Mouse (Mus musculus) ES-Bruce4 (cell line): Measurements from ENCODE around the gene Tekt3. TPM values are rescaled to one million over a fixed set of nuclear protein-coding genes. Genes with fewer than 3 reads are reported as not detected.

ENCODE experiments used
- H3K27ac ChIP-seq: 2 replicates; pipeline ENCODE4 v1.5.1; 2012; ENCODE audit warnings: low read length, inconsistent platforms; ENCODE audit not compliant: insufficient read depth
- H3K27me3 ChIP-seq: 2 replicates; pipeline ENCODE4 v1.6.1; 2012; ENCODE audit warnings: mild to moderate bottlenecking, low read length, inconsistent platforms; ENCODE audit not compliant: control insufficient read depth, poor library complexity, insufficient read depth, severe bottlenecking
- H3K36me3 ChIP-seq: 2 replicates; pipeline ENCODE4 v1.6.1; 2012; ENCODE audit warnings: inconsistent platforms, mild to moderate bottlenecking, low read length, moderate library complexity; ENCODE audit not compliant: control insufficient read depth, poor library complexity, insufficient read depth, severe bottlenecking
- H3K4me1 ChIP-seq: one replicate; pipeline ENCODE4 v1.8.1; 2011; ENCODE audit warnings: low read length; ENCODE audit not compliant: control insufficient read depth, insufficient read depth
- H3K4me3 ChIP-seq: 2 replicates; pipeline ENCODE4 v1.5.1; 2011; ENCODE audit warnings: low read depth, mild to moderate bottlenecking, low read length
- H3K9ac ChIP-seq: 2 replicates; pipeline ENCODE4 v1.6.1; 2012; ENCODE audit warnings: low read depth, mild to moderate bottlenecking, inconsistent platforms; ENCODE audit not compliant: poor library complexity, severe bottlenecking
- H3K9me3 ChIP-seq: replicated peaks from 2 replicates; pipeline ENCODE4 v1.6.1; 2012; ENCODE audit warnings: mild to moderate bottlenecking, low read length, inconsistent platforms; ENCODE audit not compliant: control insufficient read depth, poor library complexity, insufficient read depth, severe bottlenecking
- CTCF ChIP-seq: IDR thresholded peaks from one replicate; pipeline ENCODE4 v1.8.1; 2011; ENCODE audit warnings: low read depth, low read length
- EP300 ChIP-seq: IDR thresholded peaks from 2 replicates; pipeline ENCODE4 v1.6.1; 2011; ENCODE audit warnings: low read depth, low read length; ENCODE audit not compliant: insufficient read depth
- POLR2A ChIP-seq: IDR thresholded peaks from one replicate; pipeline ENCODE4 v1.8.1; 2011; ENCODE audit warnings: low read length; ENCODE audit not compliant: insufficient read depth
- polyA plus RNA-seq: library from polyadenylated mRNA; stranded (reverse); fragments of >200 nt; gene quantifications from 2 replicates; pipeline ENCODE4 v1.2.4, GENCODE M21; 2011; ENCODE audit warnings: low read depth; ENCODE audit not compliant: missing spikeins, insufficient read depth, insufficient read length

The Tekt3 gene
- not detected in 2 replicates for polyA plus RNA-seq

GRCm38 (mm10) chr11:63061446-63061845, at the start of gene Tekt3:
Gene Tekt3 (plus strand): TSS chr11:63061654.
- Histone ChIP-seq H3K36me3 (no peaks in the 10 kb centered on the region), H3K9ac (no peak within 1 kb of the TSS), H3K4me3 (no peak within 1 kb of the TSS), H3K4me1 (no peaks in the 10 kb centered on the region), H3K27ac (no peak within 1 kb of the TSS), H3K9me3 (no peaks in the 10 kb centered on the region), H3K27me3 (no peaks in the 10 kb centered on the region)
- TF ChIP-seq CTCF (no peak), POLR2A (no peak), EP300 (no peak)

GRCm38 (mm10) chr11:63017327-63018082, 43.9 kb upstream of the Tekt3 start:
- no peaks in the 10 kb centered on the region for H3K27me3 ChIP-seq
- H3K27ac ChIP-seq: no peak overlapping the region
- no peaks in the 10 kb centered on the region for H3K4me1 ChIP-seq
- no peaks in the 10 kb centered on the region for H3K36me3 ChIP-seq
- TF ChIP-seq CTCF: no peak
- no peak for TF ChIP-seq EP300
- no peak for TF ChIP-seq POLR2A
- H3K4me3 ChIP-seq: no peak overlapping the region
- no peak overlapping the region for H3K9ac ChIP-seq
- no peaks in the 10 kb centered on the region for H3K9me3 ChIP-seq

GRCm38 (mm10) chr11:63018083-63018622, 43.3 kb upstream of the Tekt3 start:
- no peaks in the 10 kb centered on the region for H3K4me1 ChIP-seq
- no peaks in the 10 kb centered on the region for H3K9me3 ChIP-seq
- H3K27ac ChIP-seq: no peak overlapping the region
- TF ChIP-seq EP300 (no peak), POLR2A (no peak), CTCF (no peak)
- H3K4me3 ChIP-seq: no peak overlapping the region
- H3K9ac ChIP-seq: no peak overlapping the region
- no peaks in the 10 kb centered on the region for H3K36me3 ChIP-seq
- H3K27me3 ChIP-seq: no peaks in the 10 kb centered on the region

GRCm38 (mm10) chr11:63020633-63021032, 40.8 kb upstream of the Tekt3 start:
- H3K9ac ChIP-seq: no peak overlapping the region
- H3K36me3 ChIP-seq: no peaks in the 10 kb centered on the region
- TF ChIP-seq CTCF (no peak), EP300 (no peak), POLR2A (no peak)
- no peaks in the 10 kb centered on the region for H3K27me3 ChIP-seq
- H3K27ac ChIP-seq: no peak overlapping the region
- no peak overlapping the region for H3K4me3 ChIP-seq
- no peaks in the 10 kb centered on the region for H3K4me1 ChIP-seq
- H3K9me3 ChIP-seq: no peaks in the 10 kb centered on the region

- H3K27me3 ChIP-seq: no peaks in the 10 kb centered on the region
- no peaks in the 10 kb centered on the region for H3K36me3 ChIP-seq
- TF ChIP-seq POLR2A (no peak), CTCF (no peak), EP300 (no peak)
- no peaks in the 10 kb centered on the region for H3K9me3 ChIP-seq
- H3K9ac ChIP-seq: no peak overlapping the region
- no peak overlapping the region for H3K4me3 ChIP-seq
- no peaks in the 10 kb centered on the region for H3K4me1 ChIP-seq
- no peak overlapping the region for H3K27ac ChIP-seq
Observed at GRCm38 (mm10) chr11:63021141-63021806, 40.2 kb upstream of the Tekt3 start.

GRCm38 (mm10) chr11:63023461-63023860, 38.0 kb upstream of the Tekt3 start:
- H3K9me3 ChIP-seq: no peaks in the 10 kb centered on the region
- TF ChIP-seq EP300: no peak
- no peak for TF ChIP-seq CTCF
- no peak for TF ChIP-seq POLR2A
- H3K9ac ChIP-seq: no peak overlapping the region
- no peak overlapping the region for H3K4me3 ChIP-seq
- no peaks in the 10 kb centered on the region for H3K4me1 ChIP-seq
- H3K36me3 ChIP-seq: no peaks in the 10 kb centered on the region
- no peaks in the 10 kb centered on the region for H3K27me3 ChIP-seq
- H3K27ac ChIP-seq: no peak overlapping the region
